Mouse (Mus musculus): ENCODE results near the gene Lipf.

Lipf gene

DNA sequence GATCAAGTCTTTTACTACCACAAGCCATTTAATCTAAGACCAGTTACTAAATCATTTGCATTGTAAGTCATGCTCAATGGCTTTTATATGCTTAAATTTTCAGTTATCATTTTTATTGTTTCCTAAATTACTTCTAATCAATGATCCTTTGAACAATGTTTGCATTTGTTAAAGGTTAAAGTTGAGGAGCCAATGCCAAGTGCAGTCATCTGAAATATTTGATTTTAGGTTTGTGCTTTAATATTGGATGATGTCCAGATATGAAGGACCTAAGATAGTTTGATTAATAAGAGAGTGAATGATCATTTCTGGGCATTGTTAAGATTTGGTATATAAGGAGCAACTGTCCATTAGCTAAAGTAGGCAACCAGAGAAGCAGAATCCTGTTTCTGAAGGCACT lies at the start of gene Lipf:
Gene Lipf (plus strand): TSS at position 301 of the 400 bp plus-strand sequence.
- no peak for DNase-seq

- no peak for DNase-seq
These were observed 36.9 kb upstream of the Lipf start for GRCm38 (mm10) chr19:33924099-33924498.

DNA sequence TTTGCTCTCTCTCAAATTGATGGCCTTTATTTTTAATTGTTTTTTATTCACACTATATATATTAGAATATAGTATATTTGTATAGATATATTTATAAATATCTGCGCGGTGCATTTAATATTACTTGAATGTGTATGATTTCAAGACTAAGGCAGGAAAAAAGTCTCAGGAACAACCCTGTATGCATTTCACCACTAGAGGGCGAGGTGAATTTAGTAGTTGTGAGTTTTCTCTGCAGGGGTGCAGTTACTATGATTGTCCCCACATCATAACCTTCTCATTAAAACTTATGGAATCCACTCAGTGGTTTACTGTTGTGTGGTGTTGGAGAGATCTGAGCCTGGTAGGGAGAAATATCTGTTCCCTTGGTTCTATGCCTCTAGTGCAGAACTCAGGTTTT lies 18.0 kb downstream of the Lipf start:
- DNase-seq = no peak

DNA sequence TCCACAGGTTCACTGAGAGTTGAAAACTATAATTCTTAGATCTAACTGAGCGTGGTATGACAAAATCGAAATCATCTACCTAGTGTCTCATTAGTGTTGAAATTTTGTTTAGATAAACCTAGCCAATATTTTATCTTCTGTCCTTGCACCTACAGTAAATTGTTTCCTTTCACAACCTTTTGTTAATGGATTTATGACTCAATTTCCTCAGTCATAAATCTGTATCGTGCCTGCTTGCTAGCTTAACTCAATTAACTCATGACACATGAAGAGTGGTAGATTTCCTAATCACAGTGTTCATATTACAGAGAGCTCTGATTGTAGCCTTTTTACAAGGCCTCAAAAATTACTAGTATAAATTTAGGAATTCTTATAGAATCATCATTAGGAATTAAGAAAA lies 22.1 kb downstream of the Lipf start:
- DNase-seq = no peak

DNA sequence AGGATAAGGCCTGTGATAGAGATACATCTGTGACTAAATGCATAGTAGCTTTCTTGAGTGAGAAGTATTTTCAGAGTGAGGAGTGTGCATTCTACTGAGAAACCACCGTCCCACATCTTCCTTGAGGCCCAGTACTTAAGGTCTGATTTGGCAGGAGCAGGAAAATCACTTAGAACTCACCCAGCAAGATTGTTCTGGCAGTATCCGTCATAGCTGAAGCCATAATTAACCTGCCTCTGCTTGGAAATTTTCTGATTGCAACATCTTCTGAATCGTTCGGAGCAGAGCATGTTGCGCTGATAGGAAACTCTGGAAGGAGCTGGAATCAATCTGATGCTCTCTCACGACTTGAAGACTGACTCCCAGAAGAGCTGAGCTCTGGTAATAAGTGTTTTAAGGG lies 47.0 kb downstream of the Lipf start, which contains the start of gene Lipk:
Gene Lipk (plus strand): TSS at position 289 of the 400 bp plus-strand sequence.
- no peak for DNase-seq

- DNase-seq = no peak
These were observed 60.6 kb downstream of the Lipf start for GRCm38 (mm10) chr19:34021440-34022172.

DNA sequence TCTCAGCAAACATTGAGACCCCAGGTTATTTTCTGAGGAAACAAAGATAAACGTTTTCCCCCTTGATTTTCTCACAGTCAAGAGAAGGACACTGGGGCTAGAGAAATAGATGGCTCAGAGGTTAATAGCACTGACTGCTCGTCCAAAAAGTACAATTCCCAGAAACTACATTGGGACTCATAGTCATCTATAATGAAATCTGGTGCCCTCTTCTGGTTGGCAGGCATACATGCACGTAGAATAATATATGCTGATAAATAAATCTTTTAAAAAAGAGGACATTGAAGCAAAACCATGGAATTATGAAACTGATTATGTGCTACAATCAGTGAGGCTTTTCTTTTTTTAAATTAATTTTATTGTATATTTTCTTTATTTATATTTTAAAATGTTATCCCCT lies 61.8 kb downstream of the Lipf start:
- DNase-seq = no peak
